Mouse (Mus musculus) R1 (cell line): Measurements from ENCODE around the gene Tceanc.

Experiments used
- DNase-seq: peaks from one replicate; pipeline ENCODE4 v3.0.0-alpha.2; 2018; ENCODE audit warnings: low read depth, low spot score

The Tceanc gene

GRCm38 (mm10) chrX:166518345-166518744 is at the start of gene Tceanc:
Gene Tceanc (minus strand): TSS chrX:166518567.
- DNase-seq: no peak

GRCm38 (mm10) chrX:166565983-166566382 is 47.6 kb upstream of the Tceanc start:
- no peak for DNase-seq

GRCm38 (mm10) chrX:166565401-166565800 is 47.0 kb upstream of the Tceanc start:
- DNase-seq: peak; percentile 11

- no peak for DNase-seq
Measured at GRCm38 (mm10) chrX:166564900-166565299, 46.5 kb upstream of the Tceanc start.

- DNase-seq: no peak
Measured at GRCm38 (mm10) chrX:166559333-166559732, 41.0 kb upstream of the Tceanc start.

- no peak for DNase-seq
Measured at GRCm38 (mm10) chrX:166552355-166552754, 34.0 kb upstream of the Tceanc start.

- no peak for DNase-seq
Measured at GRCm38 (mm10) chrX:166546495-166546894, 28.1 kb upstream of the Tceanc start.

- peak; percentile 70 for DNase-seq
Measured at GRCm38 (mm10) chrX:166535138-166535537, 16.8 kb upstream of the Tceanc start.

- no peak for DNase-seq
Measured at GRCm38 (mm10) chrX:166533432-166533831, 15.1 kb upstream of the Tceanc start.

- peak; percentile 92 for DNase-seq
Measured at GRCm38 (mm10) chrX:166531671-166532070, 13.3 kb upstream of the Tceanc start.

- DNase-seq: peak; percentile 81
Measured at GRCm38 (mm10) chrX:166528126-166528525, 9.8 kb upstream of the Tceanc start.

- no peak for DNase-seq
Measured at GRCm38 (mm10) chrX:166525637-166526315, 7.4 kb upstream of the Tceanc start.

- DNase-seq: no peak
Measured at GRCm38 (mm10) chrX:166520782-166521181, 2.4 kb upstream of the Tceanc start.

GRCm38 (mm10) chrX:166516631-166517030 is 1.7 kb downstream of the Tceanc start:
- no peak for DNase-seq

- no peak for DNase-seq
Measured at GRCm38 (mm10) chrX:166515923-166516322, 2.4 kb downstream of the Tceanc start.

- peak; percentile 80 for DNase-seq
Measured at GRCm38 (mm10) chrX:166514035-166514434, 4.3 kb downstream of the Tceanc start.

- DNase-seq: no peak
Measured at GRCm38 (mm10) chrX:166512071-166512470, 6.3 kb downstream of the Tceanc start.

- DNase-seq: no peak
Measured at GRCm38 (mm10) chrX:166511107-166511506, 7.3 kb downstream of the Tceanc start.

- DNase-seq: peak; percentile 97
Measured at GRCm38 (mm10) chrX:166509761-166510738, 8.3 kb downstream of the Tceanc start.

- no peak for DNase-seq
Measured at GRCm38 (mm10) chrX:166504421-166504820, 13.9 kb downstream of the Tceanc start.

- no peak for DNase-seq
Measured at GRCm38 (mm10) chrX:166499496-166500190, 18.7 kb downstream of the Tceanc start.

- DNase-seq: no peak
Measured at GRCm38 (mm10) chrX:166497771-166498170, 20.6 kb downstream of the Tceanc start.
